Mouse (Mus musculus) lung, postnatal 14 days (tissue): Measurements from ENCODE around the gene Xpo1.
"Not testable (repeated sequence)": the region's sequence is repeated elsewhere in the genome, so short reads cannot be mapped to it uniquely, and the experiment has no call there.

Source experiments
- DNase-seq: peaks from one replicate; pipeline ENCODE4 v3.0.0; 2021

Gene Xpo1

GRCm38 (mm10) chr11:23255427-23256193 lies at the start of gene Xpo1:
Gene Xpo1 (plus strand): TSS chr11:23256041.
- peak; percentile 100 for DNase-seq

- DNase-seq = no peak
These were observed 46.1 kb upstream of the Xpo1 start for GRCm38 (mm10) chr11:23209717-23210116.

- peak; percentile 68 for DNase-seq
These were observed 45.0 kb upstream of the Xpo1 start for GRCm38 (mm10) chr11:23210590-23211510.

GRCm38 (mm10) chr11:23217430-23217829 lies 38.4 kb upstream of the Xpo1 start:
- peak; percentile 22 for DNase-seq

GRCm38 (mm10) chr11:23236015-23236414 lies 19.8 kb upstream of the Xpo1 start:
- no peak for DNase-seq

- DNase-seq = no peak
These were observed 1.9 kb upstream of the Xpo1 start for GRCm38 (mm10) chr11:23253931-23254330.

- DNase-seq = no peak
These were observed 1.3 kb upstream of the Xpo1 start for GRCm38 (mm10) chr11:23254548-23254947.

GRCm38 (mm10) chr11:23255053-23255426 lies 801 bp upstream of the Xpo1 start:
- DNase-seq = no peak

- DNase-seq = no peak
These were observed 457 bp downstream of the Xpo1 start for GRCm38 (mm10) chr11:23256194-23256802.

- DNase-seq = peak; percentile 74
These were observed 1.2 kb downstream of the Xpo1 start for GRCm38 (mm10) chr11:23256803-23257704.

- DNase-seq = no peak
These were observed 3.2 kb downstream of the Xpo1 start for GRCm38 (mm10) chr11:23259073-23259472.

- no peak for DNase-seq
These were observed 3.6 kb downstream of the Xpo1 start for GRCm38 (mm10) chr11:23259481-23259880.

GRCm38 (mm10) chr11:23260186-23260585 lies 4.3 kb downstream of the Xpo1 start:
- no peak for DNase-seq

- no peak for DNase-seq
These were observed 5.6 kb downstream of the Xpo1 start for GRCm38 (mm10) chr11:23261490-23261889.

GRCm38 (mm10) chr11:23264949-23265348 lies 9.1 kb downstream of the Xpo1 start:
- no peak for DNase-seq

GRCm38 (mm10) chr11:23271770-23272724 lies 16.2 kb downstream of the Xpo1 start:
- peak; percentile 56 for DNase-seq

- DNase-seq = no peak
These were observed 19.9 kb downstream of the Xpo1 start for GRCm38 (mm10) chr11:23275780-23276179.

GRCm38 (mm10) chr11:23284469-23284868 lies 28.6 kb downstream of the Xpo1 start:
- DNase-seq = no peak

- not testable (repeated sequence) for DNase-seq
These were observed 33.0 kb downstream of the Xpo1 start for GRCm38 (mm10) chr11:23288866-23289265.

- DNase-seq = no peak
These were observed 41.5 kb downstream of the Xpo1 start for GRCm38 (mm10) chr11:23297379-23297778.

- peak; percentile 10 for DNase-seq
These were observed 42.5 kb downstream of the Xpo1 start for GRCm38 (mm10) chr11:23298301-23298700.
